Mouse (Mus musculus): ENCODE data around the gene Etnk1. TPM values are rescaled to one million over a fixed set of nuclear protein-coding genes. Genes with fewer than 3 reads are reported as not detected.

Etnk1 gene
- polyA plus RNA-seq, 1 experiment from 2014 or later: 14.5 TPM

- ATAC-seq: no peak
- TF ChIP-seq CTCF (IDR thresholded peaks at IDR 0.05; ENCODE audit: low read depth): no peak
- Histone ChIP-seq H3K4me1 (replicated peaks; ENCODE audit: control insufficient read depth, insufficient read depth, low read length) (no peaks in the 10 kb centered on the region), H3K36me3 (ENCODE audit: control insufficient read depth, insufficient read depth) (no peaks in the 10 kb centered on the region), H3K4me3 (ENCODE audit: low read depth, low read length) (no peak overlapping the region), H3K27me3 (replicated peaks; ENCODE audit: control insufficient read depth, insufficient read depth, low read length) (no peaks in the 10 kb centered on the region), H3K4me2 (replicated peaks; ENCODE audit: low read depth) (no peak overlapping the region), H3K9me3 (ENCODE audit: control insufficient read depth) (no peaks in the 10 kb centered on the region), H3K9ac (ENCODE audit: low read depth, low read length) (no peak overlapping the region), H3K27ac (ENCODE audit: low read depth, low read length) (no peak overlapping the region)
- 81% methylated on average over 6 of the region's 6 CpGs for WGBS
Measured at GRCm38 (mm10) chr6:143160572-143161231, 6.3 kb upstream of the Etnk1 start.

GRCm38 (mm10) chr6:143162161-143162877 is 4.7 kb upstream of the Etnk1 start:
- Histone ChIP-seq H3K27me3 (replicated peaks; ENCODE audit: control insufficient read depth, insufficient read depth, low read length) (no peaks in the 10 kb centered on the region), H3K4me2 (replicated peaks; ENCODE audit: low read depth) (no peak overlapping the region), H3K4me1 (replicated peaks; ENCODE audit: control insufficient read depth, insufficient read depth, low read length) (no peaks in the 10 kb centered on the region; the same call in 1 of the 2 replicates), H3K9me3 (ENCODE audit: control insufficient read depth) (no peaks in the 10 kb centered on the region), H3K27ac (ENCODE audit: low read depth, low read length) (no peak overlapping the region), H3K36me3 (ENCODE audit: control insufficient read depth, insufficient read depth) (no peaks in the 10 kb centered on the region), H3K9ac (ENCODE audit: low read depth, low read length) (no peak overlapping the region), H3K4me3 (ENCODE audit: low read depth, low read length) (no peak overlapping the region)
- no peak for ATAC-seq
- 60% methylated on average over 11 of the region's 12 CpGs for WGBS
- no peak for TF ChIP-seq CTCF (IDR thresholded peaks at IDR 0.05; ENCODE audit: low read depth)

- ATAC-seq: no peak
- no peaks in the 10 kb centered on the region for H3K36me3 ChIP-seq (ENCODE audit: control insufficient read depth, insufficient read depth)
- no peak for TF ChIP-seq CTCF (IDR thresholded peaks at IDR 0.05; ENCODE audit: low read depth)
- H3K9ac ChIP-seq (ENCODE audit: low read depth, low read length): no peak overlapping the region
- 65% methylated on average over 15 of the region's 15 CpGs for WGBS
- no peaks in the 10 kb centered on the region for H3K9me3 ChIP-seq (ENCODE audit: control insufficient read depth)
- no peaks in the 10 kb centered on the region; the same call in 1 of the 2 replicates for H3K4me1 ChIP-seq (replicated peaks; ENCODE audit: control insufficient read depth, insufficient read depth, low read length)
- no peak overlapping the region for H3K4me3 ChIP-seq (ENCODE audit: low read depth, low read length)
- no peak overlapping the region for H3K4me2 ChIP-seq (replicated peaks; ENCODE audit: low read depth)
- H3K27ac ChIP-seq (ENCODE audit: low read depth, low read length): no peak overlapping the region
- no peaks in the 10 kb centered on the region for H3K27me3 ChIP-seq (replicated peaks; ENCODE audit: control insufficient read depth, insufficient read depth, low read length)
Measured at GRCm38 (mm10) chr6:143163956-143164905, 2.8 kb upstream of the Etnk1 start.

- Histone ChIP-seq H3K4me1 (replicated peaks; ENCODE audit: control insufficient read depth, insufficient read depth, low read length) (no peaks in the 10 kb centered on the region; the same call in 1 of the 2 replicates), H3K27ac (ENCODE audit: low read depth, low read length) (no peak overlapping the region), H3K4me2 (replicated peaks; ENCODE audit: low read depth) (no peak overlapping the region), H3K9ac (ENCODE audit: low read depth, low read length) (no peak overlapping the region), H3K36me3 (ENCODE audit: control insufficient read depth, insufficient read depth) (no peaks in the 10 kb centered on the region), H3K9me3 (ENCODE audit: control insufficient read depth) (no peaks in the 10 kb centered on the region), H3K4me3 (ENCODE audit: low read depth, low read length) (no peak overlapping the region), H3K27me3 (replicated peaks; ENCODE audit: control insufficient read depth, insufficient read depth, low read length) (no peaks in the 10 kb centered on the region)
- no peak for ATAC-seq
- TF ChIP-seq CTCF (IDR thresholded peaks at IDR 0.05; ENCODE audit: low read depth): no peak
- 87% methylated on average over 8 of the region's 8 CpGs for WGBS
Measured at GRCm38 (mm10) chr6:143164906-143165255, 2.1 kb upstream of the Etnk1 start.

GRCm38 (mm10) chr6:143165404-143166257 is 1.4 kb upstream of the Etnk1 start:
- Histone ChIP-seq H3K9ac (ENCODE audit: low read depth, low read length) (no peak overlapping the region), H3K4me3 (ENCODE audit: low read depth, low read length) (peak overlapping the region; percentile 89; the same call in 1 of the 2 replicates)

More at GRCm38 (mm10) chr6:143165404-143166257, 1.4 kb upstream of the Etnk1 start:
- 64% methylated on average over 15 of the region's 15 CpGs for WGBS
- no peaks in the 10 kb centered on the region for H3K27me3 ChIP-seq (replicated peaks; ENCODE audit: control insufficient read depth, insufficient read depth, low read length)
- H3K36me3 ChIP-seq (ENCODE audit: control insufficient read depth, insufficient read depth): no peaks in the 10 kb centered on the region
- peaks cover 3% of the 10 kb centered on the region; the same call in 1 of the 2 replicates for H3K4me1 ChIP-seq (replicated peaks; ENCODE audit: control insufficient read depth, insufficient read depth, low read length)
- peak overlapping the region; percentile 97; the same call in 1 of the 2 replicates for H3K27ac ChIP-seq (ENCODE audit: low read depth, low read length)
- ATAC-seq: no peak
- peak overlapping the region; percentile 95 for H3K4me2 ChIP-seq (replicated peaks; ENCODE audit: low read depth)
- no peaks in the 10 kb centered on the region for H3K9me3 ChIP-seq (ENCODE audit: control insufficient read depth)
- TF ChIP-seq CTCF (IDR thresholded peaks at IDR 0.05; ENCODE audit: low read depth): no peak
